Mouse (Mus musculus) left cerebral cortex, postnatal 14 days (tissue): ENCODE results near the gene Evpl. TPM values are rescaled to one million over a fixed set of nuclear protein-coding genes. Genes with fewer than 3 reads are reported as not detected.

Experiments
- DNase-seq, 2 experiments: peaks; one replicate each; pipeline ENCODE4 v3.0.0; 2021 to 2022; ENCODE audit warnings: low spot score in 2 of 2, mixed read lengths in 1 of 2
- intact Hi-C: fragments of 180-260 bp; cut with DNase I; formaldehyde crosslinking; loops from one replicate; pipeline ENCODE4 v1.15.1; 2025
- total RNA-seq, 2 experiments: library from RNA; stranded (reverse); gene quantifications; 2 replicates each; pipeline ENCODE4 v1.2.3; 2021

The Evpl gene
- total RNA-seq, 2 experiments from 2014 or later = 0.68 to 0.97 TPM

DNA sequence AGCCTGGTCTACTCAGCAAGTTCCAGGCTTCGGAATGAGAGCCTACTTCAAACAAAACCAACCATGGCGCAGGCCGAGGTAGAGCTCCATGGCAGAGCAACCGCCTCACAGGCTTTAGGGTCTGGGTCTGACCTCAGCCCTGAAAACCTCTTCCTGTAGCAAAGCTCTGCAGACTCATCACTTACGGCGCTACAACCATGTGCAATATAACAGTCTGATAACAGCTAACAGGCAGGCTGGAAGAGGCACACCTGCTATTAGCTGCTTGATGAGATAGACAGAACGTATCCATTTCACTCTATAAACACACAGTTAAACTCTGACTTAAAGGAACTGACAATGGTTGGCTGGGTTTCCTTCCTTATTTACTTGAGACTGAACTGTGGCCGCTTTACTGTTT is 21.6 kb upstream of the Evpl start:
- intact Hi-C loops = no loop called here
- no peak for DNase-seq

DNA sequence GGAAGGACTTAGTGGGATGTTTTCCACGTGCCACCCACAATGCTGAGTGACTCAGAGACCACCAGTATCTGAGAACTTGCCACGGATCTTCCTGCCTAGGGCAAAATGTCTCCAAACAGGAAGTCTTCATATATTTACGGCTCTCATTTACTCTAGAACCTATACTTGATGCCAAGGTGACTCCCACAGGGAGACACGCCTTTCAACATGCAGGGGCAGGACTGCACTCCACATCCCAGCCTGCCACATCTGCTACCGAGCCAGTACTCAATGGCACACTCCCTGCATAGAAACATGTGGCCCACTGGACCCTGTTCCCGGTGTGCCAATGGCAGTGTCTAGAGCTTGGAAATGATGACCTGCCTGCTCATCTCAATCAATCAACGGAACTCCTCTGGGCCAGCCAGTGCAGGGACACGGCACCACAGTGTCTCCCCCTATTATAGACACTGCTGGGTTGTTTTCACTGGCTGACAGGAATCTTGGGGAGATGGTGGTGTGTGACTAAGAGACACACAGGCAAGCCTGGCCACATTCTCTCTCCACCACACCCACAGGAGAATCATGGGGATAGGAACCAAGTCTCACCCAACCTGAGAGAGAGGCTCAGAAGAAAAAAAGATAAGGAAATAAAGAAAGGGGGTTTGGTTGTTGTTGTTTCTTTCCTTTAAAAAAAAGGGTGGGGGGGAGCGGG is 18.3 kb upstream of the Evpl start:
- DNase-seq = peak in 1 of 2 experiments; percentile 21
- intact Hi-C loops = no loop called here

GRCm38 (mm10) chr11:116255090-116255981 is 17.5 kb upstream of the Evpl start:
- DNase-seq = no peak
- intact Hi-C loops = no loop called here

DNA sequence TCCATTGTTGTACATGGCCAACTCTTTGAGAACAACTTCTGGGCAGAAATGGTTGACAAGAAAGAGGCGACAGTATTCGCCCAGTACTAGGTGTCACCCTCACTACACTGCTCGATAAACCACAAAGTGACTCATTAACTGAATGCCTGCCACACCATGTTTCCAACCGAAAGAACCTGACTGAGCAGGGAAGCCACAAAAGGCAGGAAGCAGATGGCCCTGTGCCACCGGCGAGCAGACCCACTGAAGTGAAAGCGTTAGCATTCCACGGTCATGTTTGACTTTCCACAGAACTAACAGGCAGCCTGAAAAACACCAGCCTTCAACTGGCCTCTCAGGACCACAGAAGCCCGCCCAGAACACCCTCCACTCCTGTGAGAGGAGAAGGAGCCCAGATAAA is 16.8 kb upstream of the Evpl start:
- no peak for DNase-seq
- intact Hi-C loops = no loop called here

- DNase-seq = no peak
- intact Hi-C loops = no loop called here
Observed at GRCm38 (mm10) chr11:116253076-116253600, 15.3 kb upstream of the Evpl start.

DNA sequence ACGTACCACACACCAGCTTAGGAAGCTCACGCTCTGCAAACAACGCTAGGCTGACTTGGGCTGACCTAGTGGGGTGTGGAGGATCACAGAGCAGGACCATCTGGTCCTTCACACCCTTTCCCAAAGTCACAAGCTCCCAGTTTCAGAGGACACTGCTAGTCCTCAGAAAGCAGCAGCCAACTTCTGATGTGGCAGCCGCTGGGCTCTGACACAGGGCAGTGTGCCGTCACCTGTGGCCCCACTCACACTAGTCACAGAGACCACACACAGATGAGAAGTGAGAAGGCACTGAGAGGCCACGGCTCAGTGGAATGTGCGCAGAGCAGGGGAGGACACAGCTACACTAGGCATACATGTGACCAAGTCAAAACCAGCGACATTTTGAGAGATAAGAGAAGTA is 13.0 kb upstream of the Evpl start:
- intact Hi-C loops = no loop called here
- no peak for DNase-seq

- DNase-seq = no peak
- intact Hi-C loops = no loop called here
Observed at GRCm38 (mm10) chr11:116247502-116248222, 9.8 kb upstream of the Evpl start.

- intact Hi-C loops = no loop called here
- no peak for DNase-seq
Observed at GRCm38 (mm10) chr11:116245616-116246015, 7.7 kb upstream of the Evpl start.

DNA sequence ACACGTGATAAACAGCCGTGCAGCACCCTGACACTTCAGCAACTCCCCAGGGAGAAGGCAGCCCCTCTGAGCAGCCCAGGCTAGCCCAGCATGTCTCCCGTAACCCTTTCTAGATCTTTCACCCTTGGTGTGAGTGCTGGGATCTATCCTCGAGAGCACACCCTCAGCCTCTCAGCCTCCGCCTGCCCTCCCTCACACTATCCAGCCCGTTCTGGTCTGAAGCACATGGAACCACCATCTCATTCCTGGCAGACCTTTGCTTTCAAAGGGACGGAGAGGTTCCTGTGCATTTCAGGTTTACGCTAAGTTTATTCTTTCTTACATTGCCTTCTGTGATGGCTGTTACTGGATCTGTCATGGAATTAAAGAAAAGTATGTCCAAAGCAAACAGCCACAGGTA is 6.7 kb upstream of the Evpl start:
- intact Hi-C loops = no loop called here

GRCm38 (mm10) chr11:116241744-116242235 is 3.9 kb upstream of the Evpl start:
- intact Hi-C loops = no loop called here
- DNase-seq = no peak

More for the DNA sequence above, 6.7 kb upstream of the Evpl start:
- DNase-seq = no peak

- no peak for DNase-seq
- intact Hi-C loops = no loop called here
Observed at GRCm38 (mm10) chr11:116239797-116240196, 1.9 kb upstream of the Evpl start.

- intact Hi-C loops = no loop called here
- DNase-seq = no peak
Observed at GRCm38 (mm10) chr11:116234901-116235300, 3.0 kb downstream of the Evpl start.

DNA sequence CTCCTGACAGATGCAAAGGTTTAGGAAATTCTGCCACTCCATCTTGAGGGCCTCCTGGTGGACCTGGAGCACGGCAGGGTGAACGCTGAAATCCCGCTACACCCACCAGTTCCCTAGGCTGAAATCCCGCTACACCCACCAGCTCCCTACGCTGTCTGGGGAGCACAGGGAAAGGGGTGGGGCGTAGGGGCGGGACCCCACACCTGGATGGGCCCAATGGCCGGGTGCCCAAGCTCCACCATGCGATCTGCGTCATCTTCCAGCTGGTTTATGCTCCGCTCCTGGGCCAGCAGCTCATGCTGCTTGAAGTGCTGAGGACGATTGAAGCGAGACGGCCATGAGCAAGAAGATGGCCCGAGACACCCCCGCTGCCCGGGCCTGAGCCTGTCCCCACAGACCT is 5.5 kb downstream of the Evpl start:
- intact Hi-C loops = no loop called here
- no peak for DNase-seq

DNA sequence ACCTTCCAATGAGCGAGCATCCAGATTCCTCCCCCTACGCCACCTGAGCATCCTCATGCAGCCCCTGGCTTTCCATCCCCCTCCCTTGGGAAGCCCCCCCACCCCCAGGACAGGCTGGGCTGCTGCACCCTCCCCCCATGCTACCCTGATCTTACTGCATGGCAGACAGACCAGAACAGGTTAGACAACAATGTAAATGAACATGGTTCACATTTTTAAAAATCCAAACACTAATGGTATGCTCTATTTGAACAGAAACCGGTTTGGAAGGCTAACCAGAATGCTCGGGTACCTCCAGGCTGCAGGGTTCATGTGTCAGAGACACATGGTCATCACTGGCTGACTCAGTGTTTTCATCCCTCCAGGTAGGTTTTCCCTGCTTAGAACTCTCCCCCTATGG is 9.2 kb downstream of the Evpl start:
- DNase-seq = no peak
- intact Hi-C loops = loop anchor here (10.0 kb wide), 1 partner anchor 236 kb away; the partner anchor contains the start of gene Qrich2

DNA sequence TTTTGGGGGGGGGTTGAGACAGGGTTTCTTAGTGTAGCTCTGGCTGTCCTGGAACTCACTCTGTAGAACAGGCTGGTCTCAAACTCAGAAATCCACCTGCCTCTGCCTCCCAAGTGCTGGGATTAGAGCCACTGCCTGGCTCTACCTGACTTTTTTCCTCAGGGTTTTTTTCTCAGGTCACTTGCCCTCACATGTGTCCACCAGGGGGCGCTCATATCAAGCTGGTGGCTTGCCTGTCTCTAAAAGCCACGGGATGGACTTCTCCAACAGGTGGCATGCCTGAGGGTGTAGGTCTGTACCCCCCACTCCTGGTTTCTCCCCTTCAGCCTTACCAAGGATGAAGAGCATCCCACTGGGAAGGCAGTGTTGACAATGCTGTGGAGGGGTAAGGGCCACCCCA is 11.5 kb downstream of the Evpl start:
- peak; percentile 64 to 76 for DNase-seq
- intact Hi-C loops = loop anchor here (1.0 to 10.0 kb wide), 2 partner anchors 68 to 238 kb away; partner anchors contain the start of gene Qrich2

DNA sequence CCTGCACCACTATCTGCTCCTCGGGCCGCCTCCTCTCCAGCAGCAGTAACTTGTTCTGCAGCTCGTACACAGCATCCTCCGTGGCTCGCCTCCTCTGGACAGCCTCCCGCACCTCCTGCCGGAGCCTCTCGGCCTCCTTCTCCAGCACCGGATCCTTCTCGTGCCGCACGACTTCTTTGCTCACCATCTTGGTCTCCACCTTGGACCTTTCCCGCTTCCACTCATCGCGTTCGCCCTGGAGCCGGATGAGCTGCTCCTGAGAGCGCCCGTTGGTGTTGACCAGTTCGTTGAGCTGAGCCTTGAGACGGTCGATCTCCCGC is 15.2 kb downstream of the Evpl start:
- no peak for DNase-seq
- intact Hi-C loops = loop anchor here (10.0 kb wide), 1 partner anchor 242 kb away; the partner anchor contains the start of gene Qrich2

DNA sequence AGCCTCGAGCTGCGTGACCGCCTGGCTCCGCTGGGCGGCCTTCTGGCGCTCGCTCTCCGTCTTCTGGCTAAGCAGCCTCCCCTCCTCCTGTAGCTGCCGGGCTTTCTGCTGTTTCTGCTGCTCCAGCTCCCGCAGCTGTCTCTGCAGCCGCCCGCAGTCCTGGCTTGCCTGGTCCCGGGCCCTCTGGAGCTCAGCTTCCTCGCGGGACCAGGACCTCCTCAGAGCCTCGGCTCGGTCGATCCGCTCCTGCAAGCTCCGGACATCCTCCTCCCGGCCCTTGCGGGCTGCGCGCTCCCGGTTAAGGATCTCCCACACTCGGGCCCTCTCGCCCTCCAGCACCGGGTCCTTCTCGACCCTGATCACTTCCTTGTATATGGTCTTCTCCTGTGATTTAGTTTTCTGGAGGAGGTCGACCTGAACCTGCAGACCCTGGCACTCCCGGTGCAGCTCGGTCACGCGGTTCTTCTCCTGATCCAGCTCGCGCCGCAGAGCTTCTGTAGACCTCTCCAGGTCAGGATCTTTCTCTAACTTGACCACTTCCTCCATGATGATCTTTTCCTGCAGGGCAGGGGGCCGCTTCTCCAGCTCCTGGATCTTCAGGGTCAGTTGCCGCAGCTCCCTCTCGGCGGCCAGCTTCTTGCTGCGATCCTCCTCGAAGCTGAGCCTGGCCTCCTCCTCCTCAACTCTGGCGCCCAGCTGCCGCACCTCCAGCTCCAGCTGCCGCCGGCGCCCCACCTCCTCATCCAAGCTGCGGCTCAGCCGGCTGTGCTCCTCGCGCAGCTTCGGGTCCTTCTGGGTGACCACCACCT is 15.7 kb downstream of the Evpl start:
- intact Hi-C loops = loop anchor here (10.0 kb wide), 1 partner anchor 243 kb away; the partner anchor contains the start of gene Qrich2
- DNase-seq = no peak

GRCm38 (mm10) chr11:116219885-116220284 is 18.0 kb downstream of the Evpl start:
- intact Hi-C loops = loop anchor here (10.0 kb wide), 1 partner anchor 245 kb away; the partner anchor contains the start of gene Qrich2
- no peak for DNase-seq
